Mouse (Mus musculus) kidney, embryonic 14.5 days (tissue): ENCODE data around the gene Fabp2. TPM values are rescaled to one million over a fixed set of nuclear protein-coding genes. Genes with fewer than 3 reads are reported as not detected.

Experiments
- ATAC-seq: fragments of 200-750 bp; cut with Nextera tagmentation; 2 replicates; pipeline ENCODE4 v1.8.0; 2017; ENCODE audit warnings: moderate number of reproducible peaks, mild to moderate bottlenecking, moderate TSS enrichment, moderate library complexity; ENCODE audit not compliant: low FRiP score, low TSS enrichment
- H3K27ac ChIP-seq: fragments of 300-500 bp; sonication (generic); 2 replicates; pipeline ENCODE4 v1.5.1; 2014; ENCODE audit warnings: low read depth, mild to moderate bottlenecking, low read length, moderate library complexity, mixed read lengths
- H3K27me3 ChIP-seq: fragments of 300-500 bp; sonication (generic); 2 replicates; pipeline ENCODE4 v1.6.1; 2014; ENCODE audit warnings: mild to moderate bottlenecking, low read length; ENCODE audit not compliant: control insufficient read depth, insufficient read depth
- H3K36me3 ChIP-seq: fragments of 300-500 bp; sonication (generic); 2 replicates; pipeline ENCODE4 v1.6.1; 2014; ENCODE audit warnings: low read length, mixed read lengths; ENCODE audit not compliant: control insufficient read depth, insufficient read depth
- H3K4me1 ChIP-seq: fragments of 300-500 bp; sonication (generic); 2 replicates; pipeline ENCODE4 v1.6.1; 2014; ENCODE audit warnings: low read length, mixed read lengths; ENCODE audit not compliant: control insufficient read depth, insufficient read depth
- H3K4me2 ChIP-seq: fragments of 300-500 bp; sonication (generic); replicated peaks from 2 replicates; pipeline ENCODE4 v1.6.1; 2014; ENCODE audit warnings: low read depth, mild to moderate bottlenecking, low read length
- H3K4me3 ChIP-seq: fragments of 300-500 bp; sonication (generic); 2 replicates; pipeline ENCODE4 v1.5.1; 2014; ENCODE audit warnings: mild to moderate bottlenecking, low read length
- H3K9ac ChIP-seq: fragments of 300-500 bp; sonication (generic); 2 replicates; pipeline ENCODE4 v1.6.1; 2014; ENCODE audit warnings: low read depth, mild to moderate bottlenecking, low read length, moderate library complexity
- H3K9me3 ChIP-seq: fragments of 300-500 bp; sonication (generic); 2 replicates; pipeline ENCODE4 v1.6.1; 2016; ENCODE audit warnings: low read length; ENCODE audit not compliant: control insufficient read depth
- WGBS: fragments of 180-500 bp; shearing (Covaris S2); extraction: QIAGEN DNeasy Blood & Tissue Kit; methylation state at CpG from one replicate; pipeline ENCODE4 v1.1.7; 2014; 5-methylcytosine and 5-hydroxymethylcytosine counted together
- polyA plus RNA-seq: library from polyadenylated mRNA; unstranded; fragments of >200 nt; fragmentation: Nextera tagmentation; extraction: Ambion mirVana; gene quantifications from 2 replicates; pipeline ENCODE4 v1.2.1, GENCODE M21; 2014

Fabp2 gene
- polyA plus RNA-seq, 1 experiment from 2014 or later: not detected

GRCm38 (mm10) chr3:122916191-122916680, 21.4 kb downstream of the Fabp2 start:
- 82% methylated on average over 6 of the region's 6 CpGs for WGBS
- no peak for ATAC-seq
- no peaks in the 10 kb centered on the region for H3K36me3 ChIP-seq

DNA sequence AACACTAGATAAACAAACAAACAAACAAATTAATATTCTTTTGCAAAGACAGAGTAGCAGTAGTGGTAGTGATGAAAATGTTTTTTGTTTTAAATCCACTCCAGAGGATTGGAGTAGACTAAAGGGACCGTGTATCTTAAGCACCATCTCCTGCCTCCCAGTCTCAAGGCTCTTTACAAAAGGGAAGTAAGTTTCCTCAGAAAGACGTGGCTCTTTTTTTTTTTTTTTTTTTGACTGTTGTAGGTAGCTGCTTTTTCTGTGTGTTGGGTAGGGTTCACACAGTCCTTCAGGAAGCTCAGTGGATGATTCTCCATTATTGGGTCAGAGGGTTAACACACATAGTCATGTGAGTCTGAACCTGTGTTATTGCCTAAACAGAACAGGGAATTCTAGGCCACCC, 23.8 kb downstream of the Fabp2 start:
- no peak overlapping the region for H3K27ac ChIP-seq
- no peaks in the 10 kb centered on the region for H3K27me3 ChIP-seq
- no peak overlapping the region for H3K4me2 ChIP-seq
- WGBS: 79% methylated on average over 2 of the region's 2 CpGs
- no peaks in the 10 kb centered on the region for H3K9me3 ChIP-seq
- ATAC-seq: no peak
- no peaks in the 10 kb centered on the region for H3K4me1 ChIP-seq
- H3K4me3 ChIP-seq: no peak overlapping the region
- H3K36me3 ChIP-seq: no peaks in the 10 kb centered on the region
- no peak overlapping the region for H3K9ac ChIP-seq

More at GRCm38 (mm10) chr3:122916191-122916680, 21.4 kb downstream of the Fabp2 start:
- Histone ChIP-seq H3K27me3 (no peaks in the 10 kb centered on the region), H3K4me1 (no peaks in the 10 kb centered on the region), H3K9me3 (no peaks in the 10 kb centered on the region), H3K27ac (no peak overlapping the region), H3K4me3 (no peak overlapping the region), H3K4me2 (no peak overlapping the region), H3K9ac (no peak overlapping the region)

DNA sequence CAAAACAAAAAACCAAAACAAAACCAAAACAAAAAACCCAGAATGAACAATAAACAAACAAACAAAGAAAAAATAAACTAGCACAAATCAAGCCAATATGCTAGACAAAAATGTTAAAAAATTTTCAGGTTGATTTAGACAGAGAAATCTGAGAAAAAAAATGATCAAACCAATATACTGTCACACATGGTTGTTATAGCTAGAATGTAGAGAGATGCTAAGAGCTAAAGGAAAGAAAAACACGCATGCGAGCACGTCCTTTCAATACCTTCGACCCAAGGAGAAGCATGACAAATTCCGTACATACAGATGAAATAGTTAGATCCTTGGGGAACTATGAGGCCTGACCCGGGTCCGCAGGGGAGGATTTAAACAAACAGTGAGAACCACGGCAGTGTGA, 24.4 kb downstream of the Fabp2 start, which contains the start of gene Gm10959:
Gene Gm10959, minus strand, starts transcription at position 101 of the 400 bp plus-strand sequence.
- Histone ChIP-seq H3K27ac (no peak within 1 kb of the TSS), H3K4me2 (no peak within 1 kb of the TSS), H3K36me3 (no peaks in the 10 kb centered on the region), H3K27me3 (no peaks in the 10 kb centered on the region), H3K9ac (no peak within 1 kb of the TSS), H3K4me3 (no peak within 1 kb of the TSS), H3K4me1 (no peaks in the 10 kb centered on the region), H3K9me3 (no peaks in the 10 kb centered on the region)
- 49% methylated on average over 8 of the region's 8 CpGs for WGBS
- ATAC-seq: no peak

DNA sequence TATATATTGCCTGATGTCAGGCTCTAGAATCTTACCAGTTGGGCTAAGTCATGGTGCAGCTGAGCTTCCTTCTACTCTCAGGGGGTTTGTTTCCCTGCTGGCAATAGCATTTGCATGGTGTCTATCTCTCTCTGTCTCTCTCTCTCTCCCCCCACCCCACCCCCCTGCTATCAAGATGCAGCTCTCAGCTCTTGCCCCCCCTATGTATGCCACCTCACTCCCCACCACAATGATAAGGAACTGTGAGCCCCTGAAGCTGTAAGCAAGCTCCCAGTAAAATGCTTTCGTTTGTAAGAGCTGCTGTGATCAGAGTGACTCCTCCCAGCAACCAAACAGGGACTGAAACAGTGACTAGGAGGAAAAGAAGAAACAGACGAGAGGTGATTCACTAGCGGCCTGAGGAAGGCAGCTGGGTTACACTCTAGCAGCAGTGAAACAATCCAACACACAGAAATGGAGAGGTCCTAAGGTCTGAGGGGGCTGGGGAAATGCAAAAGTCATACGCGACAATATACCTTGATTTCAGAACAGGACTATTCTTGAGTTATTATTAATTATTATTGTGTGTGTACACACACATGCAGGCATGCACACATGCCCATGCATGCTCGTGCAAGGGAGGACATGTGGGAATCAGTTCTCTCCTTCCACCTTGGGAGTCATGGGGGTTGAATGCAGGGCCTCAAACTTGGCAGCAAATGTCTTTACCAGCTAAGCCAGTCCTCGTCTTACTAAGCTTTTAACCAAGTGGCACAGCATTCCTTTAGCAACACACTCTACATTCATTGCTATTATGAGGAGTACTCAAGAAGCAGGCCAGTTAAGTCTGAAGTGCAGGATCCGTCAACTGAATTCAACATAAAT, 25.9 kb downstream of the Fabp2 start:
- 68% methylated on average over 8 of the region's 8 CpGs for WGBS
- H3K36me3 ChIP-seq: no peaks in the 10 kb centered on the region
- ATAC-seq: no peak
- no peak overlapping the region for H3K4me2 ChIP-seq
- H3K27me3 ChIP-seq: no peaks in the 10 kb centered on the region
- H3K4me3 ChIP-seq: no peak overlapping the region
- H3K9me3 ChIP-seq: no peaks in the 10 kb centered on the region
- no peaks in the 10 kb centered on the region; the same call in 1 of the 2 replicates for H3K4me1 ChIP-seq
- H3K27ac ChIP-seq: no peak overlapping the region
- H3K9ac ChIP-seq: no peak overlapping the region

GRCm38 (mm10) chr3:122921676-122922527, 27.0 kb downstream of the Fabp2 start:
- Histone ChIP-seq H3K4me1 (peaks cover 6% of the 10 kb centered on the region; the same call in 1 of the 2 replicates), H3K9ac (no peak overlapping the region), H3K27ac (no peak overlapping the region), H3K27me3 (no peaks in the 10 kb centered on the region), H3K4me2 (no peak overlapping the region), H3K36me3 (peaks cover 5% of the 10 kb centered on the region; the same call in 1 of the 2 replicates), H3K9me3 (no peaks in the 10 kb centered on the region), H3K4me3 (no peak overlapping the region)
- 75% methylated on average over 8 of the region's 8 CpGs for WGBS
- no peak for ATAC-seq

DNA sequence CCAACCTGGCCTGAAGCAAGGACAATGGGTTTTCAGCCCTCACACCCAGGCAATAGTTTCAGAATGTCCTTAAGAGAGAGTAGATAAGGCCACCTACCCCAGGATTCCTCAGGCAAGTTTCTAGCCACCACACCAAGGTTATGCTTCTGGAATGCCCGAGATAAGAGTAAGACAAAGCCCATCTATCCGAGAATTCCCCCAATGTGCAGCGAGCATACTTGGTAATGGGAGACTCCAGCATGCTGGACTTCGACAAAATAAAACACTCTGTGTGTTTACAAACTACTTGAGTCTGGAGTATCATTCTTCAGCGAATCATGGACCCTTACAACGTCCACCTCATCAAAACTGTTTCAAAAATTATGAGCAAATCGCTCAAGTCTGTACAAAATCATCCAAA, 28.3 kb downstream of the Fabp2 start:
- ATAC-seq: no peak
- WGBS: 66% methylated on average over 7 of the region's 7 CpGs
- H3K4me3 ChIP-seq: peak overlapping the region; percentile 67; the same call in 1 of the 2 replicates

DNA sequence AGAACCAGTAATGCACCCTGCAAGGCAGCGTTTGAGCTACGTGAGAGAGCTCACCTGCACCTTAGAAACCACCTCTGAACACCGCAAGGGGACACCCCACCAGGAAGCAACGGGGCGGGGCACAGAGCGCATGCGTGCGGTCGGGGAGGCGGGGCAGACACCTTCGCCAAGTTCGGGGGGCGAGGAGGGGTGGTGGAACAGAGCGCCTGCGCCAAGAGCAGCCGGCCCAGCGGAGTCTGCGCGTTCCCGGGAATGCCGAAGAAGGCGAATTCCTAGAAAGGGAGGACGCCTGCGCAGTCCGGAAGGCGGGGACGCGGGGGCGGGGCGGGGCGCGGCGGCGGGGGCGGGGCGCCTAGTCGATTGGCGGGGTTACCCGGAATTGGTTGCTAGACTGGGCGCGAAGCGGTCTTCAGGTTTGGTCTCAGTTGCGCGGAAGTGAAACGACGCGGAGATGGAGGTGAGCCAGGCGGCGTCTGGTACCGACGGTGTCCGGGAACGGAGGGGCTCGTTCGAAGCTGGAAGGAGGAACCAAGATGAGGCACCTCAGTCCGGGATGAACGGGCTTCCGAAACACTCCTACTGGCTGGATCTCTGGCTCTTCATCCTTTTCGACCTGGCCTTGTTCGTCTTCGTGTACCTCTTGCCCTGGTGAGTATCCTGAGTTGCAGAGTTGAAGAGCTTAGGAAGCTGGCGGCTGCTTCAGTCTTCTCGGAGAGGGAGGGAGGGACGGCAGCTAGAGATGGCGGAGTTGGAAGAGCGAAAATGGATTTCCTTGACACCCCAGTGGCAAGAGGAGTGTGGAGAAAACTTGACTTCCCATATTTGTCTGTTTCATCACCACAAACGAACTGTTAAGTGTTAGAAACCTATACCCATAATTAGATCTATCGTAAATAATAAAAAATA, 29.4 kb downstream of the Fabp2 start, which contains the start of gene 1810037I17Rik:
Gene 1810037I17Rik, plus strand, starts transcription at position 195 of the 906 bp plus-strand sequence.
- H3K27me3 ChIP-seq: no peaks in the 10 kb centered on the region
- peak within 1 kb of the TSS; percentile 67 for H3K4me3 ChIP-seq
- H3K27ac ChIP-seq: peak within 1 kb of the TSS; percentile 71
- H3K36me3 ChIP-seq: peaks cover 5% of the 10 kb centered on the region; the same call in 1 of the 2 replicates
- WGBS: 2% methylated on average over 68 of the region's 68 CpGs
- peak within 1 kb of the TSS; percentile 72 for H3K9ac ChIP-seq
- peaks cover 6% of the 10 kb centered on the region; the same call in 1 of the 2 replicates for H3K4me1 ChIP-seq
- peak; percentile 99 for ATAC-seq
- H3K4me2 ChIP-seq: peak within 1 kb of the TSS; percentile 68
- H3K9me3 ChIP-seq: no peaks in the 10 kb centered on the region

More for the DNA sequence above, 28.3 kb downstream of the Fabp2 start:
- Histone ChIP-seq H3K4me2 (peak overlapping the region; percentile 43), H3K27ac (no peak overlapping the region; the same call in 1 of the 2 replicates), H3K4me1 (peaks cover 6% of the 10 kb centered on the region; the same call in 1 of the 2 replicates), H3K27me3 (no peaks in the 10 kb centered on the region), H3K9ac (no peak overlapping the region), H3K36me3 (peaks cover 5% of the 10 kb centered on the region; the same call in 1 of the 2 replicates), H3K9me3 (no peaks in the 10 kb centered on the region)

- no peak for ATAC-seq
- 94% methylated on average over 6 of the region's 6 CpGs for WGBS
- H3K27ac ChIP-seq: no peak overlapping the region
- H3K27me3 ChIP-seq: no peaks in the 10 kb centered on the region
- peaks cover 11% of the 10 kb centered on the region; the same call in 1 of the 2 replicates for H3K36me3 ChIP-seq
- H3K4me3 ChIP-seq: no peak overlapping the region
- peaks cover 6% of the 10 kb centered on the region; the same call in 1 of the 2 replicates for H3K4me1 ChIP-seq
- no peak overlapping the region for H3K9ac ChIP-seq
- no peak overlapping the region for H3K4me2 ChIP-seq
- H3K9me3 ChIP-seq: no peaks in the 10 kb centered on the region
Measured at GRCm38 (mm10) chr3:122929723-122930122, 34.9 kb downstream of the Fabp2 start.
